Mouse (Mus musculus): ENCODE measurements around the gene Ddah1. TPM values are rescaled to one million over a fixed set of nuclear protein-coding genes. Genes with fewer than 3 reads are reported as not detected.

Gene Ddah1
- polyA plus RNA-seq, 1 experiment from 2014 or later = 30.1 TPM

DNA sequence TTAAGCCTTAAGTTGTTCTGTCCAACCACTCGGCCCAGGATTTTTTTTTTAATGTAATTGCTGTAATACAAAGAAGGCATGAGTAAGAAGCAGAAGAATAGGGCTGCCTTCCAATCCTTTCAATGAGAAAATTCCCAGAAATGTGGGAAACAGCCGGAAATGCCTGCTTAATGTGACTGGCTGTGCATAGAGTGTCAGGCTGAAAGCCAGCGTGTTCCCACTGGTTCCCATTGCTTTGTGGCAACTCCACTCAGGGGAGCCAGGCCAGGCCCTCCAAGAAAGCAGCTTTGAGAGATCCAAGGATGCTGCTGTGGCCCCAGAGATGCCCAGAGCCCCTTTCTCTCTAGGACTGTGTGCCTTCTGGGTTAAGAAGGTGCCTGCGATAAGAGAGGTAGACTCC, 126.9 kb downstream of the Ddah1 start:
- H3K9me3 ChIP-seq (ENCODE audit: low read depth, low read length) = no peaks in the 10 kb centered on the region
- H3K4me3 ChIP-seq (ENCODE audit: low read depth, low read length) = no peak overlapping the region
- H3K9ac ChIP-seq = no peak overlapping the region
- H3K4me2 ChIP-seq = no peak overlapping the region
- ATAC-seq (ENCODE audit: insufficient read depth) (no peak), DNase-seq (peak; percentile 54)
- H3K4me1 ChIP-seq (ENCODE audit: insufficient read depth) = peaks cover 11% of the 10 kb centered on the region; the same call in 1 of the 2 replicates
- H3K36me3 ChIP-seq (ENCODE audit: insufficient read depth) = no peaks in the 10 kb centered on the region
- 59% methylated on average over 4 of the region's 4 CpGs for WGBS
- no peaks in the 10 kb centered on the region for H3K27me3 ChIP-seq (ENCODE audit: insufficient read depth, low read length)
- H3K27ac ChIP-seq (ENCODE audit: low read depth) = peak overlapping the region; percentile 83
- TF ChIP-seq CTCF (IDR thresholded peaks at IDR 0.05; ENCODE audit: low read depth) = no peak

DNA sequence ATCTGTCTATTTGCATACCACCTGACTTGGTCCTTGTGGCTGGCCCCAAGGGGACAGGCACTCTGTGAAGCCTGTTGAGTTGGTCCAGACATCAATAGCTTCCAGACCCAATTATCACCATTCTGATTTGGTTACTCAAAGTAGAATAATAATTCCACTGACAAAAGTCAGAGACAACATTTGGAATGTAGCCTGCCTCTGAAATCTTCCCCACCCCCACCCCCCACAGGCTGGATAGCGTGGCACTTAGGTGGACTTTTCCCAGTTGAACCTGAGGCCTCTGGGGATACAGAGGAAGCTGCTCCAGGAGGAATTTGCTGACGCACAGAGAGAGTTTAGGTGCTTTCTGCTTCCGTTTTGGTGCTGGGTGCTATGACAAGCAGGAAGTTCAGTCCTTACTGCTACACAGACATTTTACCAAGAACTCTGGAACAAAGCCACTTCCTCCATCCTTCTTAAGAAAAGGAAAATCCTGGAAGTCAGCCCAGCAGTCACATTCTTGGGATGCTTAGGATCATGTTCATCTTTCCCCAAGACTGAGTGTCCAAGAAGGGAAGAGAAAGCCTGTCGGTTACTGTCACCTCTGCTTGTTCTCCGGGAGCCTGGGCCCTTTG, 127.5 kb downstream of the Ddah1 start:
- no peaks in the 10 kb centered on the region for H3K36me3 ChIP-seq (ENCODE audit: insufficient read depth)
- no peaks in the 10 kb centered on the region for H3K27me3 ChIP-seq (ENCODE audit: insufficient read depth, low read length)
- H3K4me1 ChIP-seq (ENCODE audit: insufficient read depth) = peaks cover 11% of the 10 kb centered on the region; the same call in 1 of the 2 replicates
- H3K4me2 ChIP-seq = no peak overlapping the region
- H3K27ac ChIP-seq (ENCODE audit: low read depth) = peak overlapping the region; percentile 83
- ATAC-seq (ENCODE audit: insufficient read depth) = peak; percentile 52; the same call in 1 of the 2 replicates
- TF ChIP-seq CTCF (IDR thresholded peaks at IDR 0.05; ENCODE audit: low read depth) = no peak
- peak; percentile 93 for DNase-seq
- no peaks in the 10 kb centered on the region for H3K9me3 ChIP-seq (ENCODE audit: low read depth, low read length)
- WGBS = 13% methylated on average over 5 of the region's 5 CpGs
- H3K4me3 ChIP-seq (ENCODE audit: low read depth, low read length) = no peak overlapping the region
- no peak overlapping the region for H3K9ac ChIP-seq

DNA sequence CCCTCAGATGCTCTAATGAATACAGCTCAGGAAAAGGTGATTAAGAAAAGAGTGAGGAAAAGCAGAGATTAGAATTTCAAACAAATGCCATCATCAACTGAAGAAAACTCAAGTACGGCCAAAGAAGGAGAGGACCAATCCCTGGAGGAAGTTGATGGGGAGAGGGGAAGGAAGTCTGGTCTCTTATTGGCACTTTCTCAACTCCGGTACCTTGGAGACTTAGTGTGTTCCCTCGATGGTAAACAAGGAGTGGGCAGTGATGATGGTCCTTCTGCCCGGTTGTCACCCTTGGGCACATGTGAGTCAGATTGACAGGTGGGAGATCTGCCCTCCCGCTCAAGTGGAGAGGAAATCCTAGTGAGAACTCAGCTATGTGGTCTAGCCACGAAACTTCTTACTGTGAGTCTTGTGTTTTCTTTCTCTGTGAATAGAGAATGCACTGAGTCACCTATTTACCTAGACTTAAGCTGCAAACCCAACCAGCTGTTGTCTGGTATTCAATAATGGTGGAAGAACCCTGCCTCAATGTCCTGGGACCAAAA, 129.0 kb downstream of the Ddah1 start:
- no peak for TF ChIP-seq CTCF (IDR thresholded peaks at IDR 0.05; ENCODE audit: low read depth)
- H3K27ac ChIP-seq (ENCODE audit: low read depth) = no peak overlapping the region
- no peaks in the 10 kb centered on the region for H3K36me3 ChIP-seq (ENCODE audit: insufficient read depth)
- DNase-seq (no peak), ATAC-seq (ENCODE audit: insufficient read depth) (no peak)
- WGBS = 71% methylated on average over 6 of the region's 6 CpGs
- H3K9me3 ChIP-seq (ENCODE audit: low read depth, low read length) = no peaks in the 10 kb centered on the region
- H3K9ac ChIP-seq = no peak overlapping the region
- no peak overlapping the region for H3K4me3 ChIP-seq (ENCODE audit: low read depth, low read length)
- H3K27me3 ChIP-seq (ENCODE audit: insufficient read depth, low read length) = no peaks in the 10 kb centered on the region
- peaks cover 11% of the 10 kb centered on the region; the same call in 1 of the 2 replicates for H3K4me1 ChIP-seq (ENCODE audit: insufficient read depth)
- no peak overlapping the region for H3K4me2 ChIP-seq

DNA sequence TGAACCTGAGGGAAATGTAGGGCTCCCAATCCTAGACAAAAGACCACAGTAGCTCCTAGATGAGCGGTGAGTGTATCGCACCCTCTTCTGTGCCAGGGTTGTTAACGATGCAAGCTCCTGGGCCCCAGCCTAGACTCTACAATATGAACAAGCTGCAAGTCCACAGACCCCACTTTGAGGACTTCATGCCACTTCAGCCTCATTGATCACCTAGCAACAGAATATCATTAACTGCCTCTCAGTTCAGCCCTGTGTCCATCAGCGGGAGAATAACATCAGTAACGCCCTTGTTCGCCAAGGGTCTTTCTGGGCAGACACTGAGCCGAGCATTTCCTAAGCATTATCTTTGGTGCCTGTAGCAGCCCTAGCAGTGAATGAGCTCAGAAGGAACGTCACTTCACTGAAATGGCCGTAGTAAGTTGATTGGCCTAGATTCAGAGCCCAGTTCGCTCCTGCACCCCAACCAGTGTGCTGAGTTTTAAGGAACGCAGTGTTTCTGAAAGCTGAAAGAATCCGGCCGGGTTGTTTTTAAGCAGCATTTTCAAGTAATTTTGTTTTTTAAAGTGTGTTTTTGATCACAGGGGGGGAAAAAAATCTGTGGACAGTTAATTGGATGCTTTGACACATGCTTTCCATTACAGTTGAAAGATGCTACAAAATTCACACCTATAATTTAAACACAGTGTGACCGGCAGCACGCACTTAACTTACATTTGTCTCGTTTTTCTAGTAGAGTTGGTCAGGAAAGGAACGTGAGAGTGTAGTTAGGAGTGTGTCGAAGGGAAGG, 132.1 kb downstream of the Ddah1 start:
- no peak overlapping the region for H3K9ac ChIP-seq
- DNase-seq (no peak), ATAC-seq (ENCODE audit: insufficient read depth) (no peak)
- H3K4me2 ChIP-seq = no peak overlapping the region
- no peaks in the 10 kb centered on the region for H3K36me3 ChIP-seq (ENCODE audit: insufficient read depth)
- TF ChIP-seq CTCF (IDR thresholded peaks at IDR 0.05; ENCODE audit: low read depth) = no peak
- H3K4me1 ChIP-seq (ENCODE audit: insufficient read depth) = peaks cover 10% of the 10 kb centered on the region; the same call in 1 of the 2 replicates
- WGBS = 70% methylated on average over 18 of the region's 18 CpGs
- H3K9me3 ChIP-seq (ENCODE audit: low read depth, low read length) = no peaks in the 10 kb centered on the region
- no peaks in the 10 kb centered on the region for H3K27me3 ChIP-seq (ENCODE audit: insufficient read depth, low read length)
- no peak overlapping the region for H3K4me3 ChIP-seq (ENCODE audit: low read depth, low read length)
- no peak overlapping the region for H3K27ac ChIP-seq (ENCODE audit: low read depth)

DNA sequence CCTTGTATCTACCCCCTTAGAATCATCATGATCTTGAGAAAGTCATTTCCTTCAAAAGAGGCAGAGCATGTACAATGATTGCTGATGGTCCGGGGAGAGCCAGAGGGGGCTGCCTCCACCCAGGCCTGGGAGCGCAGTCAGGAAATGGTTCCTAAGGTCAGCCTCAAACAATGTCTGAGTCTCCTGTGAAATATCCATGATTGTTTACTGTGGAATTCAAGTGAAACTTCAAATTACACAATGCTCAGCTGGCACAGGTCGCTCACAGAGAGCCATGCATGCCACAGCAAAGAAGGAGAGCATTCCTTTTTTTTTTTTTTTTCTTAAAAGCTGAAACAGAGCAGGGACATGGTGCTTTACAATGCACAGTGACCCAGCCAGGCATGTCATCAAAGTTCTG, 134.0 kb downstream of the Ddah1 start:
- 65% methylated on average over 3 of the region's 3 CpGs for WGBS
- DNase-seq = no peak
- no peak for ATAC-seq (ENCODE audit: insufficient read depth)
- Histone ChIP-seq H3K36me3 (ENCODE audit: insufficient read depth) (no peaks in the 10 kb centered on the region), H3K9ac (no peak overlapping the region), H3K4me2 (no peak overlapping the region), H3K4me1 (ENCODE audit: insufficient read depth) (no peaks in the 10 kb centered on the region), H3K27me3 (ENCODE audit: insufficient read depth, low read length) (no peaks in the 10 kb centered on the region), H3K4me3 (ENCODE audit: low read depth, low read length) (no peak overlapping the region), H3K9me3 (ENCODE audit: low read depth, low read length) (no peaks in the 10 kb centered on the region), H3K27ac (ENCODE audit: low read depth) (no peak overlapping the region)
- no peak for TF ChIP-seq CTCF (IDR thresholded peaks at IDR 0.05; ENCODE audit: low read depth)

DNA sequence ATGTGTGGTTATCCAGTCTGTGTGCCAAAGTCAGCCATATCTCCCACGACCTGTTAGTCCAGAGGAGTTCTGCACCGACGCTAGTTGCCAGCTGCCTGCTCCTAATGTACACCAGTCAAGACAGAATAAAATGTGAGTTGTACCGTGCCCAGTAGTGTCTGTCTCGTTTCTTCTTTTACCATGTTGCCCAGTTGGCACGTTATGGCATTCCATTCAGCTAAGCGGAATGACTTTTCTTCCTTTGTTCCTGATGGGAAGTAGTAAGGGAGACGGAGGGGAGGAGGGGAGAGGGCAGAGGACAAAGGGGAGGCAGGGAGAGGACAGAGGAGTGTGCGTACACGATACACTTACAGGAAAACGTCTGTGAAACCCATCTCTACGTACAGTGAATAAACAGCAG, 135.7 kb downstream of the Ddah1 start:
- H3K27me3 ChIP-seq (ENCODE audit: insufficient read depth, low read length) = no peaks in the 10 kb centered on the region
- H3K4me2 ChIP-seq = no peak overlapping the region
- H3K9ac ChIP-seq = no peak overlapping the region
- TF ChIP-seq CTCF (IDR thresholded peaks at IDR 0.05; ENCODE audit: low read depth) = no peak
- H3K36me3 ChIP-seq (ENCODE audit: insufficient read depth) = no peaks in the 10 kb centered on the region
- no peak overlapping the region for H3K27ac ChIP-seq (ENCODE audit: low read depth)
- 80% methylated on average over 12 of the region's 12 CpGs for WGBS
- H3K9me3 ChIP-seq (ENCODE audit: low read depth, low read length) = no peaks in the 10 kb centered on the region
- no peaks in the 10 kb centered on the region for H3K4me1 ChIP-seq (ENCODE audit: insufficient read depth)
- ATAC-seq (ENCODE audit: insufficient read depth) = no peak
- DNase-seq = no peak
- no peak overlapping the region for H3K4me3 ChIP-seq (ENCODE audit: low read depth, low read length)

DNA sequence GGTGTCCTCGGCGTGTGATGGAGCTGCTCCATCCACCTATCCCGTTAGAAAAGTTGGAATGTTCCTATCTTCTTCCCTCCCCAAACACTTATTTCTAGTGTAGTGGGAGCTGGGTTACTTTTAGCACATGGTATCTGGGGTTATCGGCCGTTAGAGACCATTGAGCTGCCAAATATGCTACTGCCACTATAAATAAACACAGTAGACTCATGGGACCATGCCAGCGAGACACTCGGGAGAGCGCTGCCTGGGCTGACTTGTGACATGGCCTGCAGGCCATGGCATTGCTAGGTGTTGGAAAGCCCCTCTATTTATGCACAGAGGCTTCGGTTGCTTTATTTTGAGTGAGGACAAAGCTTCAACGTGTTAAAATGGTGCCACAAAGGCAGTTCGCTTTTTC, 139.3 kb downstream of the Ddah1 start:
- Histone ChIP-seq H3K9ac (no peak overlapping the region), H3K36me3 (ENCODE audit: insufficient read depth) (no peaks in the 10 kb centered on the region), H3K27me3 (ENCODE audit: insufficient read depth, low read length) (no peaks in the 10 kb centered on the region), H3K4me1 (ENCODE audit: insufficient read depth) (peaks cover 3% of the 10 kb centered on the region; the same call in 1 of the 2 replicates), H3K27ac (ENCODE audit: low read depth) (no peak overlapping the region), H3K4me3 (ENCODE audit: low read depth, low read length) (no peak overlapping the region), H3K4me2 (no peak overlapping the region), H3K9me3 (ENCODE audit: low read depth, low read length) (no peaks in the 10 kb centered on the region)
- ATAC-seq (ENCODE audit: insufficient read depth) = no peak
- peak; percentile 48 for DNase-seq
- WGBS = 60% methylated on average over 11 of the region's 11 CpGs
- no peak for TF ChIP-seq CTCF (IDR thresholded peaks at IDR 0.05; ENCODE audit: low read depth)

Data from lung, embryonic 14.5 days (tissue).